Mouse (Mus musculus) A20 (cell line): Measurements from ENCODE around the gene Paox.
A peak's percentile ranks its signal among the peaks of the same experiment; 100 is the strongest.

Experiments
- DNase-seq: peaks from one replicate; pipeline ENCODE4 v3.0.0-alpha.2; 2011; ENCODE audit warnings: low read depth, low spot score

Gene Paox

GRCm38 (mm10) chr7:140115583-140116328 lies at the start of gene Paox:
Paox (plus strand) TSS chr7:140115799.
- peak; percentile 40 for DNase-seq

- no peak for DNase-seq
Observed at GRCm38 (mm10) chr7:140067397-140067796, 48.2 kb upstream of the Paox start.

DNA sequence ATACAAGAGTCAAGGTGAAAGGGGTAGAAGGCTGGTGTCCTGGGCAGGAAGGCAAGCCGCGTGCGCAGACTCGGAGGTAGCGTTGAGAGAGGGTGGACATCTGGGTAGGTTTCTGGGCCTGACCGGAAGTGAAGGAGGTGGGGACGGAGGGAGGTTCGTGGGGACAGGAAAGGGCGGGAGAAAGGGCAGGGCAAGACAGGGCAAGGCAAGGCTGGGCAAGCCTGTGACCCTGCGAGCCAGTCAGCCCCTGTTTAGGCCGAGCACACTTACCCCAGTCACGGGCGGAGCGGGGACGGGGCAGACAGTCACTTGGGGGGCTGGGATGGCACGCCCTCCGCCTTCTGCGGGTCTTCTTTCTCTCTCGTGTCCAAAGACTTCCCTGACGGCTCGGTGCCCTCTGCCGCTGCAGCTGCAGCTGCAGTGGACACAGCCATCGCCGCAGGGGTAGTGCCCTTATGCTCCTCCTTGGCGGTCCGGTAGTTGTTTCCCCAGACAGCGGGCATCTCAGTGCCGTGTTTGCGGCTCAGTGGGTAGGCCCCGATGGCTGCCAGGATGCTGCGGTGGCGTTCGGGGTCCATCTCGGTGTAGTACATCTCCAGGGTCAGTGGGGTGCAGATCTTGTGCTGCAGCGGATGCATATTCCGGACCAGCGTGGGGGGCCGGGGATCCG lies 45.4 kb upstream of the Paox start:
- no peak for DNase-seq

- peak; percentile 18 for DNase-seq
Observed at GRCm38 (mm10) chr7:140077698-140078097, 37.9 kb upstream of the Paox start.

GRCm38 (mm10) chr7:140078711-140079110 lies 36.9 kb upstream of the Paox start:
- DNase-seq, result peak; percentile 72

- DNase-seq, result no peak
Observed at GRCm38 (mm10) chr7:140080503-140081156, 35.0 kb upstream of the Paox start.

DNA sequence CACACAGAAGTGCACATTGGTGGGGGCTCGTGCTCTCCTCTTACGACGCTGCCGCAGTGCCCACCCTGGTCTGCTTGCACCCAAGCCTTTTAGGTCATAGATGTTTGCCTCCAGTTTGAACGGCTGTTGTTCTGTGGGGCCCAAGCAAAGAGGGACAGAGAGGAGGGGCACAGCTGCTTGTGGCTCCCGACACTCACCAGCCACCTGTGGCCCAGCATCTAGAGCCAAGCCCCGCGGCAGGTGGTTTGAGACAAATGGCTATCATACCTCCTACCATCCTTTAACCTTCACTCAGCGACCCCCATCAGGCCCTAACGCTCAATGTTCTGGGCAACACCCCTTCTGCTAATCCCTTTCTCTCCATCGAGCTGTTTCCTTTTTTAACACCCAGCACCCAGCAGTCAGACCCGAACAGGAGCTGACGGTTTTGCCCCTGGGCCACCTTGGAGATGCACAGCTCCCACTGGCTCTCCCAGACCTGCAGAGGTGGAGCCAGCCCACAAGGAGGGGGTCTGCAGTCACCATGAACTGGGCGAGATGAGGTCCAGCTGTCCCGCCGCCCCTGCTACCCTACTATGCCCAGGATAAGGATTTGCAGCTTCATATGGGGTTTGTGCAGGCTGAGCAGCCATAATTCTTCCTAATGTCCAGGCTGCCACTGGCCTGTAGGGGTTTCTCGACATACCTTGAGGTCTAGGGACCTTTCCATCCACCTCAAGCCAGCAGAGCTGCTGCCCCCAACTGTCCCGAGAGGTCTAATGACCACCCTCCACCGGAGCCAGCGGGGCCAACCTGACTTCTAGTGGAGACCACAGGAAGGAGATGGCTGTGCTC lies 34.0 kb upstream of the Paox start:
- no peak for DNase-seq

GRCm38 (mm10) chr7:140082242-140082678 lies 33.3 kb upstream of the Paox start, which contains the start of gene Caly:
Caly (minus strand) TSS chr7:140082548.
- DNase-seq, result no peak

GRCm38 (mm10) chr7:140090601-140091000 lies 25.0 kb upstream of the Paox start:
- DNase-seq, result no peak

DNA sequence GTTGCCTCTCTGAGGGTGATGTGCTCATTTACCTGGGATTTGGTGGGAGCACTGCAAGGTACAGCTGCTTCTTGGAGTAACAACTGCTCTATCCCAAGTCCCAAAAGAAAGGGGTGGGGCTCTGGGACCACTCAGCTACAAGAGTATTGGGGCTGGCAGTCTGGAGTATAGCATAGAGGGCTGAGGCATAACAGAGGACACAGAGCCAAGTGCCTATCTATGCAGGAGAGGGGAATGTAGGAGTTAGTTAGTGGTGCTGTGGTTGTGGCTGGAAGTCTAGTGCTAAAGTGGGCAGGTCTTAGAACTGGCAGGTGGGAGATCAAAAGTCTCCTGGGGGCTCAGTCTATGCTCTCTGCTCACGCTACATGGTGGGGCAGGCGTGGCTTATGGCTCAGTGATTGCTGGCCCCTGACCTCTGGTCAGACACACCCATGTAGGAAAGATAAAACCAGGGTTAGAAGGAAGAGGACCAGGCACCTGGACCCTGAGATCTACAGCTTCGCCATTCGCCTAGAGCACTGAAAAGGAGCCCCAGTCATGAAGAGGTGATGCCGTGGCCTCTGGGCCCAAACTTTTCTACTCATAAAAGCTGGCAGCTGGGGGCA lies 22.6 kb upstream of the Paox start, which contains the start of gene Prap1:
Gene Prap1 (plus strand): TSS at position 472 of the 605 bp plus-strand sequence.
- DNase-seq, result no peak

- no peak for DNase-seq
Observed at GRCm38 (mm10) chr7:140094954-140095353, 20.6 kb upstream of the Paox start.

GRCm38 (mm10) chr7:140095556-140095955 lies 20.0 kb upstream of the Paox start:
- DNase-seq, result no peak

DNA sequence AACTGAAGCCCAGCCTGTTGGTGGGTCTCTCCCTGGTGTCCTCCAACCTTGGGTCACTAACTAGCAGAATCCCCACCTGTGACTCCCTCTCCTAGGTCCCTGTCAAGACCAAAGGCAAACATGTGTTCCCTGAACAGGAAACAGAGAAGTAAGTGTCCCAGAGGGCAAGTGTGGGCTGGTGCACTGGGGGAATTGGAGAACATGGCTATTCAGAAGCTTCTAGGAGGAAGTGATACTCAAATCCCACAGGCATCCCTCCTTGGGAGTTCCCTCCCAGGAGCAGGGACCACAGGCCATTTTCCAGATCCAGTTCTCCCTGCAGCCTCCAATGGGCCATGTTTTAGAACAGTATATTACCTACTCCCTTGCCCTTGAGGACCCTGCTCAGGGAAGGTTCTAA lies 19.5 kb upstream of the Paox start:
- DNase-seq, result no peak

DNA sequence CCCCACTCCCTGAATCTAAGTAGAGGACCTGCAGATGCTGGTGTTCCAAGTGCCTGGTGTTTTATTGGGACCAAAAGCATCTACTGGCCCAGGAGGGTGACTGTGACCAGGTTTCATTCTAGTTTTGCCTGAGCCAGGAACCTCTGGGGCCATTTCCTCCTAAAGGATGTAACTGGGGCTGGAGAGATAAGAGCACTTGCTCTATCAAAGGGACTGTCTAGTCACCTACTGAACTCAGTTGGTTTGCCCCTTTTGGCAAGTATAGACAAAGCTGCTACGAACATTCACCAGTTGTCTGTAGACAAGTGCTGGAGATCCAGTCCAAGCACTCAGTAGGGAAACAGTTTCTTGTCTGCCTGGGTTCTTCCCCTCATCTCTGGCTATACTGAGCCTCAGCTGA lies 17.1 kb upstream of the Paox start:
- no peak for DNase-seq

DNA sequence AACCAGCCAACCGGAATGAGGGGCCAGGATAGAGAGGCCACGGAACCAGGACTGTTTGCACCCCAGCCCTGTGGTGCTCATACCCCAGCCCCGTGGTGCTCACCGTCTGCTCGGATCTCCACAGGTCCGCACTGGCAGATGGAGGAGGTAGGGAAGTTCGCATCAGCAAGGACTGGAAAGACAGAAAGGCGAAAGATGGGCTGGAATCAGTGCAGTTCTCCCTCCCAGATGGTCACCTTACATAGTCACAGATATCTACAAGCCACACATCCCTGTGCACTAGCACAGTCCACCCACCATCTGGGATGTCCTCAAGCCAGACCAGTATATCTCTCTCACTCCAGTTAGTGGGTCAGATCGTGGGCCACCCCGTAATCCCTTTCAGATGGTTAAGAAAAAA lies 14.1 kb upstream of the Paox start:
- DNase-seq, result no peak

- peak; percentile 20 for DNase-seq
Observed at GRCm38 (mm10) chr7:140101993-140102860, 13.4 kb upstream of the Paox start, which contains the start of gene Fuom. Fuom (minus strand) TSS chr7:140102441.

- DNase-seq, result no peak
Observed at GRCm38 (mm10) chr7:140104009-140104408, 11.6 kb upstream of the Paox start.

GRCm38 (mm10) chr7:140111943-140112342 lies 3.7 kb upstream of the Paox start:
- DNase-seq, result no peak

- peak; percentile 91 for DNase-seq
Observed at GRCm38 (mm10) chr7:140116329-140117054, 893 bp downstream of the Paox start, which contains the start of gene Echs1. Echs1 (minus strand) TSS chr7:140116476.
